Mouse (Mus musculus): ENCODE measurements around the gene Ifnb1.

DNA sequence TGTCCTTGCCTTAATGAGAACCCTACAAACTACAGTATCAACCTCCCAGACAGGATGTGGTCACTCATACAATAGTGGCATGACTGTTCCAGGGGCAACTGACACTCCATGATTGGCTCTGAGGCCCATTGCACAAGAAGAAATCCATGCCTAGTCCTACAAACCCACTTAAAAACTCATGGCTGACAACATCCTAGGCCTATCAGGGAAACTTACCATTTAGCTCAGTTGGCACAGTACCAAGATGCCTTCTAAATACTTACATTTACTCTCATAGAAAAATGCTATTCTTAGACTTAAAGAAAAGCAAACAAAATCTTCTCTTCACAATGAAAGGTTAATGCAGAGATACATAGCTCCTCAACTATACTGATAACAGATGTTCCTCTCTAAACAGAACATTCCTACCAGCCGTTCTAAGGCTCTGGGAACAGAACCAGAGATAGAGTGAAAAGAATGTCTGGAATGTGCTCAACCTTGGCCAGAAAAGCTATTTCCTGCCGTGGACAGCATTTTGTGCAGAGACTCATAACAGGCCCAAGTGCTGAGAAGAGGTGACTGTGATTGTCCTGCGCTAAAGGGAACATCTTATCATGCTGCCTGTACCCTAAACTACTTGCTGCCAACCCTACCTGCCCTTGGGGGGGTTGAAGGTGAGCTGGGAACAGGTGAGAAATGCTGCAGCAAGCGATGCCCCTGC is 45.9 kb downstream of the Ifnb1 start:
- TF ChIP-seq TAL1 (IDR thresholded peaks at IDR 0.05; ENCODE audit: low read length) (no peak), GATA1 (IDR thresholded peaks at IDR 0.05; ENCODE audit: low read length) (no peak)

All from erythroblast, embryonic 14.5 days (primary cell).